Mouse (Mus musculus) retina, postnatal 1 day (tissue): ENCODE measurements around the gene Mlycd.
"Not testable (repeated sequence)": the region's sequence is repeated elsewhere in the genome, so short reads cannot be mapped to it uniquely, and the experiment has no call there.

Experiments used
- DNase-seq: peaks from one replicate; pipeline ENCODE4 v3.0.0-alpha.2; 2012

Mlycd gene

DNA sequence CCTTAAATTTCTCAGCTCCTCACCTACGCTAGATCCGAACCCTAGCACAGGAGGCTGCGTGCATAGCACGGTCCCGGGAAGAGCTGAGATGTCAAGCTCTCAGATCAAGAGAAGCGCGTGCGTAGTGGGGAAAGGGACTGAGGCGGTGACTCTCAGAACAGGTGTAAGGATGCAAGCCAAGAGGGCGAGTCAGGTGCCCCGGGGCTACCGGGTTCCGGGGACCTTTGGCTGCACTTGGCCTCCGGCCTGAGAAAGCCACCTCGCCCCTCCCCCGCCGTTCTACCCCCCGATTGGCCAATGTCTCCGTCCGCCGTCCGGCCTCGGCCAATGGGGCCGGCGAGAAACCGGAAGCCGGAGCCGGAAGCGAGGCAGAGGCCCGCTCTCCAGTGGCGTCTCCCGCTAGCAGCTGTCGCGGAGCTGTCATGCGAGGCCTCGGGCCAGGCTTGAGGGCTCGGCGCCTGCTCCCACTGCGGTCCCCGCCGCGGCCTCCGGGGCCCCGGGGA is at the start of gene Mlycd:
Gene Mlycd, plus strand, starts transcription at position 355 of the 503 bp plus-strand sequence.
- DNase-seq: peak; percentile 96

DNA sequence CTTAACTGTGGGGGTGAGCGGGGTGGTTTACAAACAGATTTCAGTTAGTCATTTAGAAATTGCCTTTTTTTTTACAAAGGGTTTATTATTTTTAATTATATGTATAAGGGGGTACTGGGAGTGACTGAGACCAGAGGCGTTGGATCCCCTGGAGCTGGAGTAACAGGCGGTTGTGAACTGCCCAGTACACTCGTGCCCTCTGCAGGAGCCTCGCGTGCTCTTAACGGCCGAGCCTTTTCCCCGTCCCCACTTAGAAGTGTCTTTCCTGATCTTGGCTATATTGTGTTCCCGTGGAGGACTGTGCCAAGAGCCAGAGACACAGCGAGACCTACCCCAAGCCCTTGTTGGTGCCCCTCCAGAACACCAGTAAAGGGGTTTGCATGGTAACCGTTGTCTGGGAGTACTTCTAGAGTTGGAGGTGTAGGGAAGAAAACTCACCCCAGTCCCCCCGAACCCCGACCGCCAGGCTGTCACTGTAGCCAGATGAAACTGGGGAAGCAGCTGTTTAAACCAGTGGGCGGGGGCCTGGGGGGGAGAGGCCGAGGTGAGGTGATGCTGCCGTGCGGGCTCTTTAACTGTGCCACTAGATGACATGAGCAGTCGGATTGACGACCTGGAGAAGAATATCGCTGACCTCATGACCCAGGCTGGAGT is 49.5 kb upstream of the Mlycd start:
- peak; percentile 12 for DNase-seq

DNA sequence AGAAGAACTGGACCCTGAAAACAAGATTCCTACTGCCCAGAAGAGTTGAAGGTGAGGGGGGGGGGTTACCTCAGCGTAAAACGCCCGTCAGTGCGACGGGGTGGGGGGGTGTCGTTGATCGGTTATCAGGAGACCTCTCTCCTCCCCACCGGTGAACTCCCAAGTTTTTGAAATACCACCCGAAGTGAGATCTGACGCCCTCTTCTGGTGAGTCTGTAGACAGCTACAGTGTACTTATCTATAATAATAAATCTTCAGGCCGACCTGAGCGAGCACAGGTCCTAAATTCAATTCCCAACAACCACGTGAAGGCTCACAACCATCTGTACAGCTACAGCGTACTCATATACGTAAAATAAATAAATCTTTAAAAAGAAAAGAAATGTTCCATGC is 49.0 kb upstream of the Mlycd start:
- no peak for DNase-seq

DNA sequence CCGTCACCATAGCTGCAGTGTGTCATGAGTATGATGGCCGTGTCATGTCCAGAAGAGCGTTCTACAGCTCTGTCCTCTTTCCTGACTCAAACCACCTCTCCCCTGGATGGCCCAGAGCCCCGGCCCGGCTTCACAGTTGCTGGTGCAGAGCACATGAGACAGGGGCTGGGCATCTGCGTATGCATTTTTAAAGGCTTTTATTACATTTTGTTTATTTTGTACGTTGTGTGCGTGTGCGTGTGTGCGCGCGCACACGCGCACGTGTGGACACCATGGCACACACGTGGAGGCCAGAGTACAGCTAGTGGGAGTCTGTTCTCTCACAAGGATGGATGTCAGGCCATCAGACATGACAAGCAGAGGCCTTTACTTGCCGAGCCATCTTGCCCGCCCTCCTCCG is 43.0 kb upstream of the Mlycd start:
- DNase-seq: no peak

DNA sequence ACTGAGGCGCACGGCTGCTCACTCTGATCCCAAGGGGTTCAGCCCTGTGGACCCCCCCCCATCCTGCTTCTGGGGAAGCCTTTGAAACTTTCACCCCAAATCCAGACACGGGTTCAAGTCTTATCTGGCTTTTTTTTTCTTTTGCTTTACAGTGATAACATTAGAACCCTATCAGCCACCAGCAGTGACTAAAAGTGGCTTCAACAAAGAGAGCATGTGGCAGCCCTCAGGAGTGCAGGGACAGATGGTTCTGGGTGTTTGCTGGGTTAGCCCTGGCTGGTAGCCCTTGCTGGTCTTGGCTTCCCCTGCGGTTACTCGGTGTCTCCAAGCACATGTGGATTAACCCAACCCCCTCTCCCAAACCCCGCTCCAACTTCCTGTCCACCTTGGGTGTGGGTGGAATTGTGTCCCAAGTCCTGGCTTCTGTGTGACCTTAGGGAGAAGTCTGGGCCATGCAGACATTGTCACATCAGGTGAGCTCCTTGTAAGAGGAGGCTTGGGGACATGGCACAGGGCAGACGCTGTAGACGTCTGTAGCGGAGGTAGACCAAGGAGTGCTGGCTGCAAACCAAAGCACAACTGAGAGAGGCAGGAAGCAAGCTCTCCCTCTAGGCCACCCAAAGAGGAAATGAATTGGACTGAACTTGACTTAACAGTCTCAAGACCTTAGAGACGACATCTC is 41.6 kb upstream of the Mlycd start:
- no peak for DNase-seq

DNA sequence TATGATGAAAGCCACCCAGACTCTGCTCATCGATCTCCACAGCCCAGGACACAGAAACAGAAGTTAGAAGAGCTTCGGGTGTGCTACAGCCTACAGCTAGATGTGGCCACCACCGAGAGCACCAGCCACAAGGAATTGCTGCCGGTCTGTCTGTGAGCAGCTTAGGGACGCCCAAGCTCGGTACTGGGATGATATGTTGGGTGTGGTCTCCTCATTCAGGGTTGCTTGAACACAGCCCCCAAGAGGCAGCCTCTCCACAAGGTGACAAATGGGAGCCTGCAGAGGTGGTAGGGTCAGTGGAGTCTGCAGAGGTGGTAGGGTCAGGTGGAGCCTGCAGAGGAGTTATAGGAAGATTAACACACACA is 41.0 kb upstream of the Mlycd start:
- DNase-seq: no peak

DNA sequence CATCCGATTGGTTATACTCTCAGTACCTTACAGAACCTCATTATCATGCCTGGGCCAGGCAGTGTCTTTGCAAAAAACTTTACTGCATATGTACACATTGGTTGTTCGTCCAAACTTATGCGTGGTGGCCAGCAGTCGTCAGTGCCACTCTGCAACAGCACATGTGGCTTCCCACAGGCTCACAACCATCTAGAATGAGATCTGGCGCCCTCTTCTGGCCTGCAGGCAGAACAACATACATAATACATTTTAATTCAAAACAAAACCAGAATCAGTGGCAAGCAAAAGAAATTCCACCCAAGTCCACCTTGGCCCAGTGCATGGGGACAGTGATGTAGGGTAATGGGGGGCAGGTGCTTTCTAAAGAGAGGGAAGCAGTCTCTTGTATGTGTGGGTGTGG is 38.0 kb upstream of the Mlycd start:
- peak; percentile 52 for DNase-seq

DNA sequence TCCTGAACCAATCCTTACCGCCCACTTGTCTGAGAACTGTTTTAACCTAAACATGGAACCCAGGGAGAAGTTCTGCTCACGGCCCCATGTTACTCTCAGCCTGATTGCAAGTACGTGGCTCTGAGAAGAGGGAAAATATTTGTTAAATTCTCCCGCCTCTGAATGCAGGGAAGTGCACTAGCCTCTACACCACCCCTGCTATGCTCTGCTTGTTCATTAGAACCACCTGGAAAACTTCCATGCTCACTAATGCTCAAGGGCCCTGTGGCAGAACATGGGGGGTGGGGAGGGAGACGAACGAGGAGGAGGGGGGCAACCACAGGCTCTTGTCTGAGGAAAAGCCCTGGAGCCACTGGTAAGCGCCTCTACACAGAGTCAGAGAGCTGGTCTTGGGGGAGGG is 36.5 kb upstream of the Mlycd start:
- no peak for DNase-seq

DNA sequence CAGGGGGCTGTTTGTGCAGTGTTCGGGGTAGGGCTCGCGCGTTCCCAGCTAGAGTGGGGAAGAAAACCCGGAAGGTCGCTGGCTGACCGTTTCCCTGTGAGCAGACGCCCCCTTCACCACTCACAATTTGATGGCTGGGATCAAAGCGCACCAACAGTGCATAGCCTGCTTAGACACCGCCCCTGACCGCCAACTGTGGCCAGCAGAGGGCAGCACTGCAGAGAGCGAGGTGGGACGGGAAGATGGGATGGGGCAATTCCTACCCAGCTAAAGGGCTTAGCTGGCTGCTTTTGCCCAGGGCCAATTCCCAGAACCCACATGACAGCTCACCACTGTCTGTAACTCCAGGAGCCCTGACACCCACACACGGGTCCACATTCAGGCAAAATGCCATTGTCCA is 35.8 kb upstream of the Mlycd start:
- peak; percentile 62 for DNase-seq

DNA sequence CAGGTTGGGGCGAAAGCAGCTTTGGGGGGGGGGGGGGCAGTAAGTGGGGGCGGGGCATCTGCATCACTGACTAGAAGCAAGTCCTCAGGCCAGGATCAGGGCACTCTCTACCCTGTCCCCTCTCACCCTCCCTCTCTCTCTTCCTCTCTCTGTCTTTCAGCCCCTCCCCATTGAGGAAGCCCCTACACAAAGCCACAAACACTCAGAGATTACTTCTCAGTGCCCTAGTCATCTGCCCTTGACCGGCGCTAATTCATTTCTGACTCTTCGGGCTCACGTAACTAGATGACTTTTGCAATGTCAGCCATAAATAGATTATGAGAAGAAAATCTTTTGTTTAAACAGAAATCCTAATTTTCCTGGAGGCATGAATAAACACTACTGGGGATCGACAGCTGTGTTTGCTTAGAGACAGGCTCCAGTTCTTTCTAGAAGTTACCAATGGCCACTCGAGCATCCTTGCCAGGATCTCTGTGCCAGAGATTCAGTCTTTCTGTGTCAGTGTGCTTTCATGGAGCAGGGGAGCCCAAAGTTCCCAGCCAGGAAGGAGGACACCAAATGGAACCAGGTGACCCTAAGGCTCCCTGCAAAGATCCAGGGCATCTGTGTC is 33.9 kb upstream of the Mlycd start:
- DNase-seq: no peak

DNA sequence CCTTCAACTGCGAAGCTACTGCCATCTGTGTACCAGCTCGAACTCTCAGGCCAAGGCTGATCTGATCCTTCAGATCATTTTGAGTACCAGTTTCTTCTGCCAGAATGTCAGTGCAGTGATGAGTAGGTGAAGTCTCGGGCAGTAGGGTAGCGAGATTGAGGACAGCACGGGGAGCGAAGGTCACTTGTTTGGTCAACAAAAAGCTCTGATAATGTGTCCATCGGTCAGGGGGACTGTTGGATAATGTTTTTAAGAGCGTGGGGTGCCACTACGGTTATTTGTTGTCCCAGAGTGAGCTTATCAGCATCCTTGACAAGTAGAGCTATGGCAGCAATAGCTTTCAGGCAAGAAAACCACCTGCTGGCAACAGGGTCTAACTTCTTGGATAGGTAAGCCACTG is 20.0 kb upstream of the Mlycd start:
- DNase-seq: not testable (repeated sequence)

DNA sequence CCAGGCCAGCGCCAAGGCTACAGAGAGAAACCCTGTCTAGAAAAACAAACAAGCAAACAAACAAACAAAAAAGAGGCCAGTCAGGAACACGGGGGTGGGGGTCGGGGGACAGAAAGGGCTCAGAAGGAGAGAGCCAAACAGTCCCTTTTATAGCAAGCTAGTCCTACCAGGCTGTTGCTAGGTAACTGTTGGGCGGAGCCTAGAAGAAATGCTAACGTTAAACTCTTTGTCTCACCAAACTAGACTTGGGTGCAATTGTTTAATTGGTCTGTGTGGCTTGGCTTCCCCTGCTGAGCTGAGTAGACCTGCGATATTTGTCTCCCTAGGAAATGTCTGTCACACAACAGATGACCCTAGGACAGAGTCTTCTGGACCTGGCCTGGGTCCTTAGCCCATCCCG is 16.2 kb upstream of the Mlycd start:
- DNase-seq: peak; percentile 20

DNA sequence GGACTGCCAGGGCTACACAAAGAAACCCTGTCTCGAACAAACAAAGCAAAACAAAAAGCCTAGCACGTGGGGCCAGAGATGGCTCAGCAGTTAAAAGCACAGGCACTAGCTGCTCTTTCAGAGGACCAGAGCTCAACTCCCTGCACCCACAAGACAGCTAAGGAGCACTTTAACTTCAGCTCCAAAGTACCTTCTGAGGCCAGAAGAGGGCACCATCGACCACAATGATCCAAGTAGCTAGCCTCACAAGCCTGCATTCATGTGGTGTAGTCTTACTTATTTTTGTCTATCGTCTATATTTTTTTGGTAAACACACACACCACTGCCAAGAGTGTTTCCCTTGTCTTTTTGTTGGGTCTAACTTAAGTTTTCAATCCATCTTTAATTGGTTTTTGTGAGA is 14.1 kb upstream of the Mlycd start:
- peak; percentile 60 for DNase-seq

DNA sequence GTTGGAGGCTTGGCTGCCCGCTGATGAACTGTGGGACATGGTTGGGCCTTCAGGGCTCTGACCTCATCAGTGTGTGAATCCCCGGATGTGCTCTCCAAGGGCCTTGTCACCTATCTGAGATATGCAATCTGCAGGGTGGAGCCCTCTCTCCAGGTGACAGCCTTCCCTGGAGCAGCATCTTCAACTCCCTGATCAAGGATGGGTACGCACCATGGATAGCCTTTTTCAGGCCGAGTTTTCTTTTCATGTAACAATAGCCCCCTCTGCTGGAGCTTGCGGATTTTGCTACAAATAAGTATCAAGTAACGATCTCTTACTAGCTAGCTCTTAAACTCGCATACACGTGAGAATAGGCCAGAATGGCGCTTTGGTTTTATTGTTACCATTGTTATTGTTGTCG is 10.2 kb upstream of the Mlycd start:
- peak; percentile 84 for DNase-seq

DNA sequence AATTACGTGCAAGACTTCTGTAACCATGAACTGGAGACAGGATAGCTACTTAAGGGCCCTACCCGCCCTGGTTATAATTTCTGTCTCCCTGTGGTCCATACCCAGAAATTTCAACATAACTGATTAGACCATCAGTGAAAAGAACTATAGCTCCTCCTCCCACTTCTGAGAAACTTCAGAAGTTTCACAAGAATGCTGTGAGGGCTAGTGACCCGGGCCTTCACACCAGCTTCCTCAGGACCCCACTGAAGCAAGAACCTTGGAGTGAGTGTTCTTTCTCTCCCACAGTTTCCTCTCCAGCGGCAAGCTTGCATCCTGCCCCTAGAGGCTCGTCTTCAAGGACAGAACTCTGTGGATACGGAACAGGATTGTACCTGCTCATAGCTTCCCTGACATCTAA is 8.8 kb upstream of the Mlycd start:
- DNase-seq: no peak

DNA sequence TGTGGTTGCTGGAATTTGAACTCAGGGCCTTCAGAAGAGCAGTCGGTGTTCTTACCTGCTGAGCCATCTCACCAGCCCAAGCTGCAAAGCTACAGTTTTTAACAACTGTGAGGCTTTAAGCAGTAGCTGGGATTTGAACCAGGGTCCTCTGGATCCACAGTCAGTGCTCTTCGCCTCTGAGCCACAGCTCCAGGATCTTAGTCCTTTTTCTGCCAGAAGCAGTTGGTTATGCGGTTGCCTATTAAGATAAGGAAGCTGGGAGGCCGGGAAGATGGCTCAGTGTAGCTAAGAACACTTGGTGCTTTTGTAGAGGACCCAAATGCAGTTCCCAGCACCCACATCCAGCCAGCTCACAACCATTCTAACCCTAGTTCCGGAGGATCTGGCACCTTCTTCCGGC is 7.7 kb upstream of the Mlycd start:
- DNase-seq: no peak

DNA sequence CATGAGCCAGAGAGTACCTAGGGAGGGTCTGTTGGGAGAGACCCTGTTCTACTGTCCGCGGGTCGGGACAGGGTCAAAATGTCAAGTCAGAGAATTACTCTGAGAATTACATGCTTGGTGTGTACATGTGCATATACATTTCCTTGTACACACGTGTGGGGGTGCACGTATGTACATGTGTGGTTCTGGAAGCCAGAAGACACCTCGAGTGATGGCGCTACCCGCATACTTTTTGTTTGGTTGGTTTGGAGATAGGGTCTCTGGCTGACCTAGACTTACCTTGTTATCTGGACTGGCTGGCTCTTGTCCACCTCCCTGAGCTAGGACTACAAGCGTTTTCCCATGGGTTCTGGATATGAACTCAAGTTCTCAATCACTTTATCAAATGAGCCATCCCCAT is 581 bp upstream of the Mlycd start:
- DNase-seq: no peak

DNA sequence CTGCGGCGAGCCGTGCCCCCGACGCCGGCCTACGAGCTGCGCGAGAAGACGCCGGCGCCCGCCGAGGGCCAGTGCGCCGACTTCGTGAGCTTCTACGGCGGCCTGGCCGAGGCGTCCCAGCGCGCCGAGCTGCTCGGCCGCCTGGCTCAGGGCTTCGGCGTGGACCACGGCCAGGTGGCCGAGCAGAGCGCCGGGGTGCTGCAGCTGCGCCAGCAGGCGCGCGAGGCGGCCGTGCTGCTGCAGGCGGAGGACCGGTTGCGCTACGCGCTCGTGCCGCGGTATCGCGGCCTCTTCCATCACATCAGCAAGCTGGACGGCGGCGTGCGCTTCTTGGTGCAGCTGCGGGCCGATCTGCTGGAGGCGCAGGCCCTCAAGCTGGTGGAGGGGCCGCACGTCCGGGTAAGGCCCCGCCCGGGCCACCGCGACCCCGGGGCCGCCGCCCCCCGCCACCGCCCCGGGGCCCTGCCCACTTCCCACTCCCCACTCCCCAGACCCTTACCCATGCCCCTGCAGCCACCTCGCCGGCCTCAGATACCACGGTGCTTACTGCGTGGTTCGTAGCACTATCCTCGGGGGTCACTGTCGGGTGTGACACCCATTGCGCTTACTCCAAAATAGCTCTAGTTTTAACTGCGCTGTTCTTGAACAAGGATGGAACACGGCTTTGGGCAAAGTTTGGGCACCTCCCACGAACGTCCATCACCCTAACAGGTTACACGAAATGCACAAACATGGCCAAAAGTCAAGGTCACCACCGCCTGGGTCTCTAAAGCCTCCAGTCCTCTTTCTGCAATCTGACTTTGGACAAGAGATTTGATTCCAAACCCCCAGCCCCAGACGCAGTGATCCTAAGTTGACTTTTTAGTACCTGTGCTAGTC is 633 bp downstream of the Mlycd start:
- peak; percentile 64 for DNase-seq

DNA sequence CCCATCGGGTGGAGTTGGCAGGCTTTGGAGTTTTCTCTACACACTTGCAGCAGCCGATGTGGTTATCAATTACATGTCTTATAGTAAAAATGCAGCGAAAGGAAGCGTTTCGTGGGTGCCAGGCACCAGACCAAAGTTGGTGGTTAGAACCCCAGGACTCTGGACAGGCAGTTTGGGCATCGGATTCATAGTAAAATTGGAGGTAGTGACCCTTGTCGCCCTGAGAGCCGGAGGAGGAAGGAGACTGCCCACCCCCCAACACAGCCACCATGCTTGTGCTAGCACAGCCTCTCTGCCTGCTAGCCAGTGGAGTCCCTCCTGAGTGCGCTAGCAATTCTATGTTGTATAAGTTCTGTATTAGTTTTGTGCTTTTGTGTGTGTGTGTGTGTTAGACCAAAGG is 3.9 kb downstream of the Mlycd start:
- no peak for DNase-seq

DNA sequence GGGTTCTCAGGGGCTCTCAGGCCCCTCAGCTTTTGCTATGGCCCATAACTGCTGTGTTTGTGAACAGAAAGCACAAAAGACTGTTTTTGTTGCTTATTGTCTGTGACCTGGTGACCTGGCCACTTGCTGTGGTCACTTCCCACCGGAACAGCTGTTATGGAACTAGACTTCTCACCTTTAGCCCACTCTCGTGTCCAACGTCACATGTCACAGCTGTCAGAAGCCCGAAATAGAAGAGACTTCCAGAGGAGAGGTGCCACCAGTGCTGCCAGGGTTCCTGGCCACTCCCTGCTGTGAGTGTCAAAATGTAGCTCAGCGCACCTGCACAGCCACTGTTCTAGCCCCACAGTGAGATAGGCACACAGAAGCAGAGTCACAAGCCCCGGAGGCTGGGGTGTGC is 4.6 kb downstream of the Mlycd start:
- DNase-seq: no peak

DNA sequence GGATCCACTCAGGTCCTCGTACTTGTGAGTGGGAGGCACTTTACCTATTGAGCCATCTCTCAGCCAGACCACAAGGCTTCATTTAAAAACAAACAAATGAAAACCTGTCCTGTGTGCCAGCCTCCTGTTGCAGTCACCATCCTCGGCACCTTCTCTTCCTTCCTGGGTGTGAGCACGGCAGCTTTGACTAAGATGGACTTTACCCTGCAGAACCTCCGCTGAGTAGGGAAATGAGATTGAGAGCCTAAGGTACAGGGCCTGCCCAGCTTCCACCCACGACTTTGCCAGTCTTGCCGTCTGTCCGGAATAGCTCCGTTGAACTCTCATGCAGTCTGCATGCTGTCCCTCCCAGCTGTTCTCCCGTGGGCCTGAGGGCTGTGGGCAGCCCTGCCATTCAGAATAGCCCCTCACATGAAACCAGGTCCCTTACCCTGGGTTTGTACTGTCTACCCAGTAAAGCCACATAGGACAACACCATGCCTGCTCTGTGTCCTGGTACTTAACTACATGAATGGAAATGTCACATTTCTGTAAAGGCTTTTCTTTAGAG is 5.5 kb downstream of the Mlycd start:
- DNase-seq: no peak

DNA sequence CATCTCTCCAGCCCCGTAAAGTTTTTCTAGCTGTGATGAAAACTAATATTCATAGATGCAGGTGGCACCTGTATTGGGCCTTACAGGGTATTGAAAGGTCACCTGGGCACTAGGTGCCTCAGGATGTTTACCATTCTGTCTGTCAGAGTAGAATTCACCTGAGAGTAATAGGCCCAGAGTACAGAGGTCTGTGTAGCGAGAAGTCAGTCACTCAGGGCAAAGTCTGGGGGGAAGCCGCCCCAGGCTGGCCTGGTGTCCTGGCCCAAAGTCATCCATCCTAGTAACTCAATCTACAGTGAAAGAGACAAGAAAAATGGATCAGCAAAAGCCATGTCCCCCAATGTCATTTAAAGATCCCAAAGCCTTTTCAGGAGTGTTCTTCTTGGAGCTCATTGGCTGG is 6.2 kb downstream of the Mlycd start:
- no peak for DNase-seq

DNA sequence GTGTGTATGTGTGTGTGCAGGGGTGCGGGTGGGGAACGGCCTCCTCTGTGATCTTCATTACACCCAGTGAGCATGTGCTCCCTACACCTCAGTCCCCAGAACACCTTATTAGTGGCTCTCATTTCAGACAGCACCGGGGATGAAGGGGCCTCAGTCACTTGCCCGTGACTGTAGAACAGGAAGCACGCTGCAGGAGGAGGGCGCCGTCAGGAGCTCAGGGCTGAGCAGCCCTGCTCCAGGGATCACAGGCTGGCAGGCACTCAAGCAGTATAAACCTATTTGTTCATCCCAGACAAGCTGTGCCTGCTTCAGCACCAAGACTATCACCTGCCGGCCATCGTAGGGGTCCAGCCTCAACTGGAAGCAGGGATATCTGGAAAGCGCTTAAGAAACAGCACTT is 9.2 kb downstream of the Mlycd start:
- DNase-seq: no peak
